Mouse (Mus musculus) lung, embryonic 15.5 days (tissue): ENCODE data around the gene Fes. TPM values are rescaled to one million over a fixed set of nuclear protein-coding genes. Genes with fewer than 3 reads are reported as not detected.

Experiments used
- ATAC-seq: fragments of 200-750 bp; cut with Nextera tagmentation; 2 replicates; pipeline ENCODE4 v1.8.0; 2017; ENCODE audit warnings: moderate number of reproducible peaks, borderline replicate concordance; ENCODE audit not compliant: low FRiP score, low TSS enrichment; ENCODE audit errors: extremely low read depth
- H3K27ac ChIP-seq: fragments of 300-500 bp; sonication (generic); 2 replicates; pipeline ENCODE4 v1.5.1; 2015; ENCODE audit warnings: moderate library complexity, mild to moderate bottlenecking, inconsistent platforms
- H3K27me3 ChIP-seq: fragments of 300-500 bp; sonication (generic); 2 replicates; pipeline ENCODE4 v1.6.1; 2015; ENCODE audit warnings: inconsistent platforms
- H3K36me3 ChIP-seq: fragments of 300-500 bp; sonication (generic); 2 replicates; pipeline ENCODE4 v1.6.1; 2015; ENCODE audit warnings: inconsistent platforms
- H3K4me1 ChIP-seq: fragments of 300-500 bp; sonication (generic); 2 replicates; pipeline ENCODE4 v1.6.1; 2015; ENCODE audit warnings: inconsistent platforms
- H3K4me2 ChIP-seq: fragments of 300-500 bp; sonication (generic); 2 replicates; pipeline ENCODE4 v1.6.1; 2015; ENCODE audit warnings: inconsistent platforms, mild to moderate bottlenecking, moderate library complexity
- H3K4me3 ChIP-seq: fragments of 300-500 bp; sonication (generic); 2 replicates; pipeline ENCODE4 v1.5.1; 2015; ENCODE audit warnings: mild to moderate bottlenecking, inconsistent platforms
- H3K9ac ChIP-seq: fragments of 300-500 bp; sonication (generic); 2 replicates; pipeline ENCODE4 v1.6.1; 2015; ENCODE audit warnings: inconsistent platforms
- H3K9me3 ChIP-seq: fragments of 300-500 bp; sonication (generic); 2 replicates; pipeline ENCODE4 v1.6.1; 2016; ENCODE audit warnings: inconsistent platforms
- WGBS: fragments of 180-500 bp; shearing (Covaris S2); methylation state at CpG from one replicate; pipeline ENCODE4 v1.1.7; 2015; 5-methylcytosine and 5-hydroxymethylcytosine counted together
- polyA plus RNA-seq: library from polyadenylated mRNA; unstranded; fragments of >200 nt; fragmentation: Nextera tagmentation; extraction: Ambion mirVana; gene quantifications from 2 replicates; pipeline ENCODE4 v1.2.1, GENCODE M21; 2015

The Fes gene
- polyA plus RNA-seq, 1 experiment from 2014 or later, result 17.8 TPM

- no peak for ATAC-seq
- H3K4me3 ChIP-seq, result no peak overlapping the region
- 67% methylated on average over 3 of the region's 3 CpGs for WGBS
Observed at GRCm38 (mm10) chr7:80372166-80372565, 15.6 kb downstream of the Fes start.

GRCm38 (mm10) chr7:80371041-80371751 lies 16.6 kb downstream of the Fes start, which contains the start of gene Man2a2:
Man2a2 (minus strand) TSS chr7:80371375.
- under 1% methylated on average over 61 of the region's 86 CpGs for WGBS
- peak within 1 kb of the TSS; percentile 90 for H3K27ac ChIP-seq
- H3K9me3 ChIP-seq, result no peaks in the 10 kb centered on the region
- H3K4me1 ChIP-seq, result peaks cover 20% of the 10 kb centered on the region
- peak within 1 kb of the TSS; percentile 74 for H3K4me2 ChIP-seq
- ATAC-seq, result peak; percentile 68
- peak within 1 kb of the TSS; percentile 82 for H3K9ac ChIP-seq
- peaks cover 24% of the 10 kb centered on the region for H3K36me3 ChIP-seq
- H3K27me3 ChIP-seq, result no peaks in the 10 kb centered on the region
- peak within 1 kb of the TSS; percentile 89 for H3K4me3 ChIP-seq

More at GRCm38 (mm10) chr7:80372166-80372565, 15.6 kb downstream of the Fes start:
- no peaks in the 10 kb centered on the region for H3K27me3 ChIP-seq
- no peaks in the 10 kb centered on the region for H3K9me3 ChIP-seq
- peaks cover 15% of the 10 kb centered on the region for H3K36me3 ChIP-seq
- H3K4me1 ChIP-seq, result peaks cover 20% of the 10 kb centered on the region
- no peak overlapping the region for H3K27ac ChIP-seq
- H3K9ac ChIP-seq, result no peak overlapping the region
- H3K4me2 ChIP-seq, result no peak overlapping the region

GRCm38 (mm10) chr7:80370649-80371040 lies 17.1 kb downstream of the Fes start:
- WGBS, result under 1% methylated on average over 31 of the region's 31 CpGs
- Histone ChIP-seq H3K4me1 (peaks cover 20% of the 10 kb centered on the region), H3K9me3 (no peaks in the 10 kb centered on the region), H3K4me2 (peak overlapping the region; percentile 74), H3K27ac (peak overlapping the region; percentile 90), H3K4me3 (peak overlapping the region; percentile 89), H3K27me3 (no peaks in the 10 kb centered on the region), H3K9ac (peak overlapping the region; percentile 82), H3K36me3 (peaks cover 26% of the 10 kb centered on the region)
- ATAC-seq, result peak; percentile 44

GRCm38 (mm10) chr7:80369967-80370431 lies 17.7 kb downstream of the Fes start:
- Histone ChIP-seq H3K27me3 (no peaks in the 10 kb centered on the region), H3K27ac (peak overlapping the region; percentile 90), H3K36me3 (peaks cover 26% of the 10 kb centered on the region), H3K9me3 (no peaks in the 10 kb centered on the region), H3K4me1 (peaks cover 20% of the 10 kb centered on the region), H3K9ac (peak overlapping the region; percentile 82; the same call in 1 of the 2 replicates), H3K4me3 (peak overlapping the region; percentile 89), H3K4me2 (peak overlapping the region; percentile 74)
- ATAC-seq, result peak; percentile 16; the same call in 1 of the 2 replicates
- 25% methylated on average over 4 of the region's 4 CpGs for WGBS

DNA sequence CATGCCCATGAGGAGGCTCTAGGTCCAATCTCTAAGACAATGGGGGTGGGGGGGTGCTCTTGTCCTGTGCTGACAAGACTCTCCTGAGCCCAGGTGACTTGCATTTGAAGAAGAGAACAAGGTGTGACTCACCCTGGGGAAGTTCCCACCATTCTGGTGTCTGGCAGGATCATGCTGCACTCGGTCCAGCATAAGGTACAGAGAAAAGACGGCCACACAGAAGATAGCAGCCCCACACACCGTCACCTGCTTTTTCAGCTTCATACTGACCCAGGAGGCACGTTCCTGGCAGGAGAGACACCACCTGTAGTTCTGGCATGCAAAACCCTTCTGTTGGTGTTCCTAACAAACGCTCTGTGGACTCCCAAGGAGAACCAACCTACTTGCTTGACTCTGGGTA lies 18.3 kb downstream of the Fes start:
- WGBS, result 60% methylated on average over 5 of the region's 5 CpGs
- H3K9me3 ChIP-seq, result no peaks in the 10 kb centered on the region
- peaks cover 28% of the 10 kb centered on the region for H3K36me3 ChIP-seq
- H3K4me2 ChIP-seq, result peak overlapping the region; percentile 74
- peak overlapping the region; percentile 89 for H3K4me3 ChIP-seq
- H3K9ac ChIP-seq, result no peak overlapping the region
- H3K4me1 ChIP-seq, result peaks cover 20% of the 10 kb centered on the region
- no peak for ATAC-seq
- no peaks in the 10 kb centered on the region for H3K27me3 ChIP-seq
- H3K27ac ChIP-seq, result peak overlapping the region; percentile 90

DNA sequence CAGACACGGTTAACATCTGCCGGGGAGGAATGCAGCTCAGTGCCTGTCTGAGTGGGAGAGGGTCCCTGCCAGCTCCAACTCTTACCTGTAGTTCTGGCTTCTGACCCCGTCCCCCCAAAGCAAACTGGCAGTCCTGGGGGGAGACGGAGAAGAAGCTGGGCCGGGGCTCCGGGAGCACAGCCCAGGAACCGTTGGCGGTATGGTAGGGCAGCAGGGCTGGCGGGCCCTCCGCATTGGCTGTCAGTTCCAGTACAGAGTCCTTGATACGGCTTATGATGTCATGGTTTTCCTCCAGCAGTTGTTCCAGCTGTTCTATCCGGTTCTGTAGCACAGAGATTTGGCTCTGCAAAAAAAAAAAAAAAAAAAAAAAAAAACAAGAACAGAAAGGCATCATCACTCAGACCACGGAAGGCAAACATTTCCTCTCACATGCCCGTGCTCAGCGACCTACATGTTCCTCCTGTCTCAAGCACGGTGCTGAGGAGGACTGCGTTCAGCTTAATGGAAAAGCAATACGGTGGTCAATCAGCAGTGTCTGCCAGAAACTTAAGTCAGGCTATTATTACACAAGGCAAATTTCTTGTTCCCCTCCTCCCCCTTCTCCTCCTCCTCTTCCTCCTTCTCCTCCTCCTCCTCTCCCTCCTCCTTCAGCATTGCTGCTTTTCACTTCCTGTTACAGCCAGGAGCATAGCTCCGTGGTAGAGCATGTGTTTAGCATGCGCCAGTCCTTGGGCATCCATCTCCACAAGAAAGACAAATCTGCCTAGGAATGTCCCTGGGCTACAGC lies 18.9 kb downstream of the Fes start:
- peaks cover 35% of the 10 kb centered on the region for H3K36me3 ChIP-seq
- H3K4me1 ChIP-seq, result peaks cover 20% of the 10 kb centered on the region
- no peak overlapping the region for H3K9ac ChIP-seq
- H3K27ac ChIP-seq, result peak overlapping the region; percentile 90
- ATAC-seq, result no peak
- peak overlapping the region; percentile 74 for H3K4me2 ChIP-seq
- 67% methylated on average over 20 of the region's 20 CpGs for WGBS
- H3K27me3 ChIP-seq, result no peaks in the 10 kb centered on the region
- no peaks in the 10 kb centered on the region for H3K9me3 ChIP-seq
- peak overlapping the region; percentile 89 for H3K4me3 ChIP-seq

DNA sequence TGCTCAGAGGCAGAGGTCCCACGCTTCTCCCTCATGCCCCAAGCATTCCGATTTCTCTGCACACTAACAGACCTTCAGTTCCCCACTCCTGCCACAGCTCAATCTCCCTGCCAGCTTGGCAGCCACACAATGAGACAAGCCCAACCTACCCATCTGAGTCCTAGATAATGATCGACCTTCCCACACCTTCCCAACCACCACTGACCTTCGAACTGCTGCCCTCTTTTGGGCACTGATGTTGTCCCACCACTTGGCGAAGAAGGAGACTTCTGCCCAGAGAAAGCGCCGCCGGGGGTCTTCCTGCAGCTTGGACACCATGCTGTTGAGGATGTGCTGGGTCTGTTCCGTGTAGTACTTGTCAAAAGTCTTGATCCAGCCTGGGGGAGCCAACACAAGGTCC lies 19.7 kb downstream of the Fes start:
- H3K4me3 ChIP-seq, result no peak overlapping the region
- H3K27ac ChIP-seq, result no peak overlapping the region
- no peaks in the 10 kb centered on the region for H3K9me3 ChIP-seq
- no peak overlapping the region for H3K9ac ChIP-seq
- peaks cover 43% of the 10 kb centered on the region for H3K36me3 ChIP-seq
- H3K4me1 ChIP-seq, result peaks cover 20% of the 10 kb centered on the region
- ATAC-seq, result no peak
- H3K27me3 ChIP-seq, result no peaks in the 10 kb centered on the region
- H3K4me2 ChIP-seq, result no peak overlapping the region
- WGBS, result 83% methylated on average over 9 of the region's 9 CpGs

DNA sequence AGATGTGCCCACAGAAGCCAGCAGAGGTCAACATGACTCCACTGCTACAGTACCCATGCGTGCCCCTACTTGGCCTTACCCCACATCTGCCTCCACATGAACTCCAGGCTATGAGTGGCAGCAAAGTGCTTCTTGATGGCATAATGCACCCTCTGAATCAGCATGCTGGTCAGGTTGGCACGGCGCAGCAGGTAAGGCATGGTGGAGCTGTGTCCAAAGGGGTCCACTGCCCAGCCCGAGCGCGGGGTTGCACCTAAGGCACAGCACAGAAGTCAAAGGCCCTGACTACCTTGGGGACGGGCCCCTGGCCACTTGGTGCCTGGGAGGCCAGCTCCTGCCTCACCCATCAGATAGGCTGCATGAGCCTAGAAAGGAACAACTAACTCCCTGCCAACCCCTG lies 20.5 kb downstream of the Fes start:
- no peak for ATAC-seq
- Histone ChIP-seq H3K27me3 (no peaks in the 10 kb centered on the region), H3K9ac (no peak overlapping the region), H3K27ac (no peak overlapping the region), H3K4me2 (no peak overlapping the region), H3K9me3 (no peaks in the 10 kb centered on the region), H3K4me3 (no peak overlapping the region), H3K4me1 (peaks cover 20% of the 10 kb centered on the region), H3K36me3 (peaks cover 51% of the 10 kb centered on the region)
- 97% methylated on average over 7 of the region's 7 CpGs for WGBS

GRCm38 (mm10) chr7:80365759-80366158 lies 22.0 kb downstream of the Fes start:
- H3K9me3 ChIP-seq, result no peaks in the 10 kb centered on the region
- no peak overlapping the region for H3K4me2 ChIP-seq
- no peaks in the 10 kb centered on the region for H3K27me3 ChIP-seq
- H3K27ac ChIP-seq, result no peak overlapping the region
- peaks cover 20% of the 10 kb centered on the region for H3K4me1 ChIP-seq
- no peak for ATAC-seq
- no peak overlapping the region for H3K9ac ChIP-seq
- no peak overlapping the region for H3K4me3 ChIP-seq
- H3K36me3 ChIP-seq, result peaks cover 62% of the 10 kb centered on the region
- 53% methylated on average over 2 of the region's 2 CpGs for WGBS

- 60% methylated on average over 3 of the region's 3 CpGs for WGBS
- H3K36me3 ChIP-seq, result peaks cover 81% of the 10 kb centered on the region
Observed at GRCm38 (mm10) chr7:80360435-80360834, 27.3 kb downstream of the Fes start.

GRCm38 (mm10) chr7:80358039-80358438 lies 29.7 kb downstream of the Fes start:
- no peak for ATAC-seq
- Histone ChIP-seq H3K27me3 (no peaks in the 10 kb centered on the region), H3K9me3 (no peaks in the 10 kb centered on the region), H3K36me3 (peaks cover 70% of the 10 kb centered on the region), H3K4me1 (no peaks in the 10 kb centered on the region), H3K4me3 (no peak overlapping the region), H3K9ac (no peak overlapping the region), H3K27ac (no peak overlapping the region), H3K4me2 (no peak overlapping the region)
- 82% methylated on average over 4 of the region's 4 CpGs for WGBS

More at GRCm38 (mm10) chr7:80360435-80360834, 27.3 kb downstream of the Fes start:
- H3K9ac ChIP-seq, result no peak overlapping the region
- ATAC-seq, result no peak
- H3K4me2 ChIP-seq, result no peak overlapping the region
- no peak overlapping the region for H3K4me3 ChIP-seq
- H3K9me3 ChIP-seq, result no peaks in the 10 kb centered on the region
- no peak overlapping the region for H3K27ac ChIP-seq
- H3K4me1 ChIP-seq, result no peaks in the 10 kb centered on the region
- no peaks in the 10 kb centered on the region for H3K27me3 ChIP-seq

- Histone ChIP-seq H3K4me1 (no peaks in the 10 kb centered on the region), H3K27ac (no peak overlapping the region), H3K9ac (no peak overlapping the region), H3K4me3 (no peak overlapping the region), H3K36me3 (peaks cover 69% of the 10 kb centered on the region), H3K9me3 (no peaks in the 10 kb centered on the region), H3K27me3 (no peaks in the 10 kb centered on the region), H3K4me2 (no peak overlapping the region)
- 73% methylated on average over 8 of the region's 8 CpGs for WGBS
- ATAC-seq, result no peak
Observed at GRCm38 (mm10) chr7:80357156-80357555, 30.6 kb downstream of the Fes start.
